Mouse (Mus musculus) CH12.LX (cell line): Measurements from ENCODE around the gene Sgsm1.

Experiments used
- CTCF ChIP-seq, 2 experiments: IDR thresholded peaks in 1 of 2; conservative IDR thresholded peaks in 1 of 2; 2 replicates each; pipeline ENCODE4 v1.5.1; 2011 to 2012; ENCODE audit warnings: low read depth in 2 of 2, low read length in 2 of 2, improper control_type of control experiment in 1 of 2, inconsistent platforms in 1 of 2, mild to moderate bottlenecking in 1 of 2, moderate library complexity in 1 of 2
- EP300 ChIP-seq: IDR thresholded peaks from 2 replicates; pipeline ENCODE4 v1.6.1; 2011; ENCODE audit warnings: low read length, improper control_type of control experiment
- GABPA ChIP-seq: IDR thresholded peaks from 2 replicates; pipeline ENCODE4 v1.6.1; 2012; ENCODE audit warnings: low read depth, low read length, improper control_type of control experiment, inconsistent platforms; ENCODE audit not compliant: insufficient replicate concordance
- HCFC1 ChIP-seq: IDR thresholded peaks from 2 replicates; pipeline ENCODE4 v1.6.1; 2012; ENCODE audit warnings: low read depth, mild to moderate bottlenecking, inconsistent platforms, low read length, improper control_type of control experiment
- JUND ChIP-seq: conservative IDR thresholded peaks from 2 replicates; pipeline ENCODE4 v1.6.1; 2011; ENCODE audit warnings: low read depth, low read length, improper control_type of control experiment
- KAT2A ChIP-seq: IDR thresholded peaks from 2 replicates; pipeline ENCODE4 v1.6.1; 2012; ENCODE audit warnings: low read length, improper control_type of control experiment, inconsistent platforms; ENCODE audit not compliant: insufficient replicate concordance
- MAX ChIP-seq: IDR thresholded peaks from 2 replicates; pipeline ENCODE4 v1.6.1; 2011; ENCODE audit warnings: low read length, improper control_type of control experiment
- MXI1 ChIP-seq: IDR thresholded peaks from 2 replicates; pipeline ENCODE4 v1.6.1; 2011; ENCODE audit warnings: mild to moderate bottlenecking, low read depth, low read length, improper control_type of control experiment
- PAX5 ChIP-seq: IDR thresholded peaks from 2 replicates; pipeline ENCODE4 v1.6.1; 2012; ENCODE audit warnings: low read length, inconsistent platforms, mixed read lengths
- POLR2A ChIP-seq: IDR thresholded peaks from 2 replicates; pipeline ENCODE4 v1.6.1; 2011; ENCODE audit warnings: low read depth, mild to moderate bottlenecking, improper control_type of control experiment, low read length
- POLR2AphosphoS2 ChIP-seq: IDR thresholded peaks from 2 replicates; pipeline ENCODE4 v1.6.1; 2011; ENCODE audit warnings: low read depth, low read length, improper control_type of control experiment
- RAD21 ChIP-seq: IDR thresholded peaks from 2 replicates; pipeline ENCODE4 v1.6.1; 2011; ENCODE audit warnings: low read depth, mild to moderate bottlenecking, low read length, improper control_type of control experiment, moderate library complexity
- USF1 ChIP-seq: IDR thresholded peaks from 2 replicates; pipeline ENCODE4 v1.6.1; 2014; ENCODE audit warnings: low read depth, mild to moderate bottlenecking, inconsistent platforms, low read length, improper control_type of control experiment
- ZKSCAN1 ChIP-seq: IDR thresholded peaks from 2 replicates; pipeline ENCODE4 v1.6.1; 2012; ENCODE audit warnings: low read depth, inconsistent platforms, low read length, improper control_type of control experiment, borderline replicate concordance

GRCm38 (mm10) chr5:113306750-113307477 is 3.7 kb downstream of the Sgsm1 start:
- TF ChIP-seq CTCF (conservative IDR thresholded peaks at IDR 0.05 in 1 of 2, IDR thresholded peaks at IDR 0.05 in 1 of 2; ENCODE audit: low read depth in 2 of 2, low read length in 2 of 2) = no peak
- no peak for TF ChIP-seq EP300
- no peak for TF ChIP-seq HCFC1
- no peak for TF ChIP-seq PAX5
- TF ChIP-seq JUND = no peak
- TF ChIP-seq ZKSCAN1 = no peak
- TF ChIP-seq RAD21 = no peak
- no peak for TF ChIP-seq POLR2A
- TF ChIP-seq USF1 = no peak
- no peak for TF ChIP-seq GABPA
- TF ChIP-seq KAT2A = no peak
- TF ChIP-seq MAX = no peak
- no peak for TF ChIP-seq POLR2AphosphoS2
- TF ChIP-seq MXI1 = no peak
